Mouse (Mus musculus): Measurements from ENCODE around the gene Snrpa1.

Snrpa1 gene

DNA sequence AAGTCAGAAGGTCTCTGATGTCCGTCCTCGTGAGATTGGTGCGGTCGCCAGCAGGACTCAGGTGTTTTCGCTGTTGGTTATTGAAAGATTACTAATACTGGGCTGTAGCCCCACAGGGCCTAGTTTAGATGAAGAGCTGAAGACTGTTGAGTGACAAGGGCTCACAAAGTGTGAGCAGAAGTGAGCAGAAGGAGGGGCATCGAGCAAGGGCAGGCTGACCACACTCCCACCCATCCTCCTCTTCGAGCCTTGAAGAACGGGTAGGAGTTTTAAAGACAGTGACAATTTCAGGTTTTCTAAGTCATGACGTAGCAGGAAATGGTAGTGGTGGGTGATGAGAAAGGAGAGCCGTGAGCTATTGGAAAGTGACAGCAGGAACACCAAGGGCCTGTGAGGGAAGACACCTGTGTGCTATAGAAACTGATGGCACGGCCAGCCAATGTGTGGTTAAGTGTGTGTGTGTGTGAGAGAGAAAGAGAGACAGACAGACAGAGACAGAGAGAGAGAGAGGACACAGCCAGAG, 57.1 kb downstream of the Snrpa1 start:
- peak in 1 of 2 experiments; percentile 31 for DNase-seq

DNA sequence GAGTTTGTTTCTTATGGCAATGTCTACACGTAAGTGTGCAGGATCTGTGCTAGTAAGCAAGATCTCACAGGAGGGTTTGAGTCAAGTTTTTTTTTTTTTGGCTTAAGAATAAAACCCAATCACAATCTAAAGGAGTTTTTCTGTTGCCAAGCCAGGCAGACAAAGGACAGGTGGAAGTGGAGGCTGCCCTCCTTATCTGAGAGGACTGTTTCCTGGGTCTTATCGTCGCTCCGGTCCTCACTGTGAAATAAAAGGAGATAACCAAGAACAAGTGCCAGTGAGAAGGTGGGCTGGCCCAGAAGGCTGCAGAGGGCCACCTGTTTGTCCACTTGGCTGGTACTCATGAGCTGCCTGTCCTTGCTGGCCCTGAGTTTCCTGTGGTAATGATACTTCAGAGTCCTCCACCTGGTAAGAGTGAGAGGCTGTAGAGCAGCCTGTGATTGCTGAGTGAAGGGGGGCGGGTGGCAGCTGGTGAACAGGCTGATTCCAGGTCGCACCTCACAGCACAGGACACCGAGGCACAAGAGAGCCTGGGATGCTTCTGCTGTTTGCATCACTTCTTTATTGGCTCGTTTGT, 58.2 kb downstream of the Snrpa1 start:
- DNase-seq, result no peak

DNA sequence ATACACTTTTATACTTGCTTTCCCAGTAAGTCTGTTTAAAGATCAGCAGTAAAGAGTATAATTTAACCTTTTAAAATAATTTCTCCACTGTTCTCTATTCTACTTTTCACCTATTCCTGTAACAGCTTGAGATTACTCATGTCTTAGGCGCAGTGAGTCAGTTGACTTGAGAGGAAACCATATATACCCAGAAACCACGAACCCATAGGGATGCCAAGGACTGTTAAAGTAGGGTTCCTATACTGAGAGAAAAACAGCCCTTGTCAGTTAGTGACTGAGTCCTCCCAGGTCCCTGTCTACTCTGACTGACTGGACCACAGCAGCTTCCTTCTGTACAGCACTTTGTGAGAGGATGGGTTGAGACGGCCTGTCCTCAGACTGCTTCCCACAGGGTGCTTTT, 59.2 kb downstream of the Snrpa1 start:
- peak in 1 of 2 experiments; percentile 27 for DNase-seq

DNA sequence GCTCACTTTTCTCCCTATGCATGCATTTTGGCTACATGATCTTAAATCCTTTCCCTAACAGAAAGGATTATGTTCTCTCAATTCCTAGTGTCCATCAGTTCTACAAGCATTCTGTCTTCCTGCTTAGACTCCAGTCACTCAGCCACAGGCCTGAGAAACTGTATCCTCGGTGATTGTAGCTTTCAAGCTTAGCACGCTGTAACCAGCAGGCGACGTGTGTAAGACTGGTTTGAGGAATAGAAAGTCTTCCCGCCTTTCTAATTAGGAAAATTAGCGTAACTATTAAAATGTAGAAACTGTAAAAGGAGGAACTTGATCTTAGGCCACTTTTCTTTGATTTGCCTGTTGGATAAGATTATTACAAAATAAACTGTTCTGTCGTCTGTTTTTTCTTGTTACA, 60.0 kb downstream of the Snrpa1 start:
- no peak for DNase-seq

DNA sequence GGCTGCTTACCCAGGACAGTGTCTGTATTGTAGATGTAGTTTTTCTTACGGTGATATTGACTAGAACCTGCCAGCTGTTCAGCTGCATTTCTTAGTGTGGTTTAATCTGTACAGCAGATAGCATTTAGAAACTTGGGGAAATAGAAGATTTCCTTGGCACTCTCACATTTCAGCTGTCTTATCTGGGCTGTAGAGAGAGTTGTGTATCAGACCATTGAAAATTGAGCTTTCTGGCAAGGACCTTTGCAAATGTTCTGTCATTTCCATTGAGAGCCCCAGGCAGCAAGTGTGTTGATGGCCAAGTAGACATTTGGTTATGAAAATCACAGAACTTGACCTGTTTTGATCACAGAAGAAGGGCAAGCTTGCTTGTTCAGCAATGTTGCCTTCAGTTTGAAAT, 61.3 kb downstream of the Snrpa1 start:
- DNase-seq, result no peak

DNA sequence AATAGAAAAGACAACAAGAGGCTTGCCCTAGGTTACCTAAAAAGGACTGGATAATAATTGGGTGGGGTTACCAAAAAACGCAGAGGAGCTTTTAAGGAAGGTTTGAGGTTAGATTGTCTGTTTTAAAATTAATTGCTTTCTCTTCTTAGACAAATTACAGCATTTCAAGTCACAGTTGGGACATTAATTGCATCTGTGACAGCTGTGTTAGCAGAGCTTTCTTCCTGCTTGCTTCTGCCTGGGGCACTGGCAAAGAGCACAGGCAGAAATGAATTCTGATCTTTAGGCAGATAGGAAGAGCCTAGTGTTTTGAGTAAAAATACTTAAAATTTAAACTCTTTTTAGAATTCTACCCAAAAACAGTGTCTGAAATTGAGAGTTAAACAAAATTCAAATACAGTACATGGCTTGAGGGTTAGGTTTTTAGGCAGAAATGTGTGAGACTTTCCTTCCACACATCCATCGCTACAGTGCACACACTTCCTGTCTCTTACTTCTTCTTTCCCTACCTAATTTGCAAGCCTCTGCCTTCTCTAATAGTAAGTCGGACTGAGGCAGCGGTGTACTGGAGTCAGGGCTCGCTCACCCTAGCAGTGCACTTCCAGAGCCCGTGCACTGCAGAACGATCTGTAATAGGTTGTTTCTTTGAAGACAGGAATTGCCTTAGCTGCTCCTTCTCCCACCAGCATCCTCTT, 62.0 kb downstream of the Snrpa1 start:
- peak; percentile 70 to 73 for DNase-seq

Data from B cell, adult 2 months (primary cell).